Mouse (Mus musculus) megakaryocyte, embryonic 14.5 days (primary cell): ENCODE measurements around the gene Taf8.

Experiments used
- FLI1 ChIP-seq: IDR thresholded peaks from 2 replicates; pipeline ENCODE4 v1.6.1; 2012; ENCODE audit warnings: low read length, inconsistent platforms, mixed read lengths
- GATA1 ChIP-seq: IDR thresholded peaks from 3 replicates; pipeline ENCODE4 v1.6.1; 2012; ENCODE audit warnings: mixed read lengths, low read length, inconsistent platforms, borderline replicate concordance

GRCm38 (mm10) chr17:47442271-47442670, 59.8 kb downstream of the Taf8 start:
- TF ChIP-seq GATA1 = no peak
- no peak for TF ChIP-seq FLI1
